9 mouse cellular contexts compared by ENCODE assay signal in genomic region chr2:75605634-75606033, GRCm38 (mm10). TPM values are rescaled to one million over a fixed set of nuclear protein-coding genes. Genes with fewer than 3 reads are reported as not detected.
DNase-seq lines count a peak whose midpoint lies in the region; TF ChIP-seq lines count a peak whose summit lies in the region.
"Had no signal": no experiment of that assay in that cellular context is flagged by ENCODE, and none has a peak within 500 bp of the region (broad histone marks: within the 10 kb centered on the region; RNA-seq: fewer than 3 reads in every experiment).

No protein-coding gene starts in this region.

- no peak overlapping the region for H3ac ChIP-seq in myocyte (ENCODE audit: control insufficient read depth, insufficient read length)

- DNase-seq in left cerebral cortex, adult 18-20 months (ENCODE audit: low spot score in 2 of 2): peak; percentile 42 to 55
- DNase-seq in left cerebral cortex, adult 11 months (ENCODE audit: low spot score): no peak
- DNase-seq in MN1 (ENCODE audit: low spot score): peak; percentile 74
- DNase-seq in cerebellum, postnatal 10 days: peak; percentile 73 to 78
- peak; percentile 61 to 76 for DNase-seq in heart, postnatal 10 days
- peak; percentile 46 to 75 for DNase-seq in layer of hippocampus, postnatal 14 days (ENCODE audit: low spot score in 2 of 2)
- no peak for DNase-seq in ovary, postnatal 14 days (ENCODE audit: low spot score)

- no peak overlapping the region for H3K4me3 ChIP-seq in myocyte
- H3K4me3 ChIP-seq: liver, embryonic 15.5 days had no signal

- H3K27me3 ChIP-seq in myocyte (ENCODE audit: control insufficient read depth, insufficient read depth, insufficient read length): no peaks in the 10 kb centered on the region

- H3K36me3 ChIP-seq in myocyte (ENCODE audit: control insufficient read depth, insufficient read depth): no peaks in the 10 kb centered on the region
- H3K36me3 ChIP-seq: liver, embryonic 15.5 days had no signal

- H3K4me2 ChIP-seq in myocyte (ENCODE audit: low read depth): peak overlapping the region; percentile 66
- H3K4me2 ChIP-seq: liver, embryonic 15.5 days had no signal

- no peaks in the 10 kb centered on the region for H3K79me2 ChIP-seq in myocyte (ENCODE audit: control insufficient read depth, insufficient read depth)

- TF ChIP-seq POLR2A in myocyte (IDR thresholded peaks at IDR 0.05; ENCODE audit: insufficient read length, low read depth): no peak

- intact Hi-C loops in heart, postnatal 10 days (cut with DNase I): loop anchor here (1.0 to 5.0 kb wide), 3 partner anchors 176 to 274 kb away; no protein-coding TSS in a partner anchor

TF ChIP-seq in myocyte, 11 proteins besides CTCF, POLR2A, EP300 and RAD21:
- TF ChIP-seq MYOD1 (IDR thresholded peaks at IDR 0.05; ENCODE audit: control insufficient read depth in 1 of 3, insufficient read length in 2 of 3, low read depth in 2 of 3) (no peak), MAX (IDR thresholded peaks at IDR 0.05; ENCODE audit: low read depth) (no peak), USF1 (IDR thresholded peaks at IDR 0.05; ENCODE audit: low read depth) (no peak), E2F4 (IDR thresholded peaks at IDR 0.05; ENCODE audit: insufficient read depth) (no peak), SRF (IDR thresholded peaks at IDR 0.05; ENCODE audit: control insufficient read depth, insufficient read length, low read depth) (no peak), POLR2AphosphoS2 (IDR thresholded peaks at IDR 0.05; ENCODE audit: insufficient read length, low read depth) (no peak), REST (IDR thresholded peaks at IDR 0.05; ENCODE audit: insufficient read depth, insufficient read length) (no peak)

RNA-seq across cellular contexts. Expression of gene Hnrnpa3, which starts 53.4 kb away (rescaled TPM):
- total RNA-seq in left cerebral cortex, adult 18-20 months (2021): 100 to 1,000 TPM; 268 to 300 TPM
- 100 to 1,000 TPM; 336 to 360 TPM for total RNA-seq in heart, postnatal 10 days (2021)
- 100 to 1,000 TPM; 316 to 327 TPM for total RNA-seq in layer of hippocampus, postnatal 14 days (2021)
- polyA plus RNA-seq in myocyte (2012; fragmentation: generic; extraction: Trizol): 193 TPM

Comparison
In these comparisons a context has a peak if more than half of its experiments do, and no peak if none do; other contexts are left out.
1. DNase-seq: peak in left cerebral cortex, adult 18-20 months (2 of 2), MN1 (single experiment), cerebellum, postnatal 10 days (2 of 2), heart, postnatal 10 days (2 of 2) and layer of hippocampus, postnatal 14 days (2 of 2); none in left cerebral cortex, adult 11 months (single experiment) and ovary, postnatal 14 days (single experiment).